Mouse (Mus musculus): ENCODE data around the gene Aifm1. TPM values are rescaled to one million over a fixed set of nuclear protein-coding genes. Genes with fewer than 3 reads are reported as not detected.

The Aifm1 gene
- total RNA-seq (2023), result 10 to 100 TPM; 23.5 to 24.3 TPM

DNA sequence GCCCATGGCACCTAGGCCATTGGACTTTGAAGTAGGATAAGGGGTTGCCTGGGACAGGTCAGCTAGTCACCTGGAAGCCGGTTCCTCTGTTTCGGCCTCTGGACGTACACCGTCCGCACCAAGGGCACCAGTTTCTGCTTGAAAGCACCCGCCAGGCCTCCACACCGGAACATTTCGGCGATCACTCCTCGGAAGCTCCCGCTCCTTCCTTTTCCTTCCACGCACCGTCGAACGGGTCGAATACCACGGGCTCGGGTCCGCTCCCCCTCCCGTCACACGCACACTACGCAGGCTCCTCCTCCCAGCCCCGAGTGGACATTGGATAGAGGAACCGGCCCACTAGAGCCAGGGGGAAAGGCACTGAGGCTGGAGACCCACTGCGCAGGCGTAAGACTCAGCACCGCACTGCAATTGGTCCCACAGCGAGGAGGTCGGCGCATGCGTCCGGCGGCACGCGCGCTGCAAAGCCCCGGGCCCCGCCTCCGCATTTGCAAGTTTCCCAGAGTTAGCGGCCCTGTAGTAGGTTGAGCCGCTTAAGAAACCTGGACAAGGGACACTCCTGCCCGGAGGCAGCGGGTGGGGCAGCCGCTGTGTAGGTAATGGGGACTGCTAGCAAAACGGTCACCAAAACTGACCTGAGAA, at the start of gene Aifm1:
Gene Aifm1 (minus strand): TSS at position 398 of the 642 bp plus-strand sequence.

DNA sequence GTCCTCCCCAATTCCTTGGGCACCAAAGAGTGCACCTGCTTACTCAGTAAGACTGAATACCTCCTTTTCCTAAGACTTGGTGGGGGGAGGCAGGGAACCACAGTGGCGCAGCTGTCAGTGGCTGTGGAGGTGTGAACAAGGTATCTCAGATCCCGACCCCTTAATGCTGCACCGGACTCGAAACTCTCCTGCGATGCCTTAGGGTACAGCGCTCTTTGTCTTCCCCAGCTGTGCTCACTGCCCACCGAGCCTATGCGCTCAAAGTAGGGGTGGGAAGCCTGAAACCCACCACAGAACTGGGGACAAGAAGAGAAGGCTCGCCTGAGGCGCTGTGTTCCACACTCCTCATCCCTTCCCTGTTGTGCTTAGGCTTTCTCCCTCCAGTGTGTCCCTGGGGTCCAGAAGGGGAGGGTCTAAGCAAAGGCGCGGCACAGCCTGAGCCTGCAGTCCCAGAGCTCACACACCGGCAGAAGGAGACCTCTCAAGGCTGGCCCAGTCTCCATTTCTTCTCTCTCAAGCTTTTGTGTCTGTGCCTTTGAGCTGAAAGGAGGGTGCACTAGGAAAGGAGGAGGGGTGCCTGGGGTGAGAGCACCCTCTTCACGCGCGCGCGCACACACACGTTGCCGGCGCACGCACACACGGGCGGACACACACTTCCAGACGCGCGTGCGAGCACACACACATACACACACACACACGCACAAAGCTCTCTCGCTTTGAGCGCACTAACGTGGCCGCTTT, 5.6 kb upstream of the Aifm1 start, which contains the start of gene Rab33a:
Gene Rab33a (plus strand): TSS at position 478 of the 741 bp plus-strand sequence.

DNA sequence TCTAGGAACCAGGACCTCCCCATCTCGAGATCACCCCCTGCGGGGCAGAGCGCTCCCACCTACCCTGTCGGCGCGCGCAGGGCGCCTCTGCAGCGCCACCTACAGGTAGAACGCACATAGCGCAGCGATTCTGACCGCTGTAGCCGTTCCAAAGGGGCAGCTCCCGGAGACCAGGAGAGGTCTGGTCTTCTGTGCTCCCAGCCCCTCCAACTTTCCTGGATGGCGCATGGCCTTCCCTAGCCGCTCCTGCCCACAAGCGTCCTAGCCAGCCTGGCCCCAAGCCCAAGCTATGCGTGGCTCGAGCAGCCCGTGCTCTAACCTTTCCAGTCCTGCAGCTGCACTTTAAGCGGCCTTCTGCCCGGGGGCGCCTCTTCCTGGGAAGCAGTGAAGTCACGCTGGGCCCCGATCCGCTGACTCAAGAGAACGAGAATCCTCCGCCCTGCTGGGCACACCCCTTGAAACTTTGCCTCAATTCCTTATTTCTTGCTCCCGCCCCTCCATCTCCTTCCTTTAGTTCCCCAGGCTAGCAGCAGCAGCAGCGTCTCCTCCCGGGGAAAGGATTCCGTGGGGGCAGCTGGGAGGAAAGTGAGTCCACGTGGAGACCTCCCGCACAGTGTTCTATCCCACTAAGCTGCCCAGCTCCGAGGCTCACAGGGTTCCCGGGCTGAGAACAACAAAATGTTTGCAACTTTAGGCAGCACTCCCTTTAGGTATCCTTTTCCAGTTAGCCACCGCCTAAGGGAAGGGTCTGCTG, 50.4 kb downstream of the Aifm1 start, which contains the start of gene Elf4:
Gene Elf4 (minus strand): TSS at position 379 of the 754 bp plus-strand sequence.

Other genes starting within 250 kb of the Aifm1 start
- 1 to 10 TPM; 5.7 to 9.1 TPM for gene Bcorl1, start 172.2 kb downstream of the Aifm1 start, total RNA-seq (2023)
- gene Elf4, start 50.4 kb downstream of the Aifm1 start, total RNA-seq (2023), result 100 to 1,000 TPM in 1 of 2 experiments, 10 to 100 TPM in 1; 96.8 to 118 TPM
- gene Rab33a, start 5.7 kb upstream of the Aifm1 start, total RNA-seq (2023), result not detected
- gene Zfp280c, start 80.9 kb upstream of the Aifm1 start, total RNA-seq (2023), result 10 to 100 TPM; 26.8 to 29.4 TPM
- 1 to 10 TPM; 5.6 to 5.9 TPM for gene Slc25a14, start 109.8 kb upstream of the Aifm1 start, total RNA-seq (2023)
- not detected for gene Gpr119, start 160.9 kb upstream of the Aifm1 start, total RNA-seq (2023)
- 1 to 10 TPM; 6.6 to 9.4 TPM for gene Rbmx2, start 181.4 kb upstream of the Aifm1 start, total RNA-seq (2023)

All from B cell, adult 67 days (primary cell).